Mouse (Mus musculus) neural tube, embryonic 10.5 days (tissue): ENCODE measurements around the gene Tmem131l.

Experiments
- DNase-seq: peaks from one replicate; pipeline ENCODE4 v3.0.0-alpha.2; 2017; ENCODE audit warnings: low spot score; ENCODE audit errors: extremely low spot score

Gene Tmem131l

GRCm38 (mm10) chr3:84015484-84016016 lies 24.4 kb downstream of the Tmem131l start:
- no peak for DNase-seq

- no peak for DNase-seq
These were observed 28.8 kb downstream of the Tmem131l start for GRCm38 (mm10) chr3:84010995-84011663.

DNA sequence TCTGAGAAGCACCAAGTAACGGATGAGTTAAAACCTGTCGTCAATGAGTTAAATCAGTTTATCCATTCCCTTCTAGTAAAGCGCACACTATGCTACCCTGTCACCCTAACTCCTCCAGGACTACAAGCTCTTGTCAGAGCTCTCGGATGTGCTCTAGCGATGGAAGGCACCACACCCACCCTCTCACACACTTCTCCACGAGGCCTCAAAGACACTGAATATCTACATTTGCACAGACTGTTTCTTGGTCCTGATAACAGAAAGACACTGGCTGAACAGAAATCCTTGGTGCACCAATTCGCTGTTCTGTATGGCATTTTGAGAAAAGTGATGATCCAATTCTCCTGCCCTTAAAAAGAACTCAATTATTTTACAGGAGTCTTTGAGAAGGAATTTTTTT lies 34.0 kb downstream of the Tmem131l start:
- DNase-seq = no peak

GRCm38 (mm10) chr3:84004330-84005090 lies 35.5 kb downstream of the Tmem131l start:
- DNase-seq = no peak

- DNase-seq = no peak
These were observed 37.4 kb downstream of the Tmem131l start for GRCm38 (mm10) chr3:84002433-84003090.

- no peak for DNase-seq
These were observed 42.4 kb downstream of the Tmem131l start for GRCm38 (mm10) chr3:83997563-83997962.

DNA sequence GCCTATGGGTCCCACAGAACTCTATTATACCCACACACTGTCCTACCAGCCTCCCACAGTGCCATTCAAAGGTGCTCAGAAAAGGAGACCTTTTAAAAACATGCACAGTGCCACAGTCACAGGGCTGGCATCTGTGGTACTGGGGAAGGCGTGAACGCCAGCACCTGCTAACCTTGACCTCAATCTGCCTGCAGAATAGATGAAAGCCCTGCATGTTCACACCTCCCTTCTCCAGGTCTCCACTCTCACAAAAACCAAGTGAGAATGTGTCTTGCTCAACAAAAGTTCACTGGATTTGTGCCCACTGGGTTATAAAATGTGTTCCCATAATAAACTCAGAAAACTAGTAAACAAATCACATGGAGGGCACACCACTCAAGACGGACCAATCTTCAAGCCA lies 42.9 kb downstream of the Tmem131l start:
- no peak for DNase-seq

DNA sequence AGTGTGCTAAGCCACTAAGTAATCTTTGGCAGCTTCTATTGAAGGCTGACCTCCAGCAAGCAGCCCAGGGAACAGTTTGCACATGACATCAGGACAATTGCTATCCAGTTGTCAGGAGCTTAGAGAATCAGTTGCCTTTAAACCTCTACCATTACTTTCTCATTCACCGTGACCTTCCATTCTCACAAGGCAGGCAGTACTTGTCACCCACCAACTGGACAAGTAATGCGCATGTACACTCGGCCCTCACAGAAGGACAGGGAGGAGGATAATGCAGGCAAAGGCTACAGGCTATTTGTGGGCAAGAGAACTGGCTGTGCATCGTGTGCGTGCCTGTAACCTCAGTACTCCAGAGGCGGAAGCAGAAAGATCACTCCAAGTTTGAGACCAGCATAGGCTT lies 43.9 kb downstream of the Tmem131l start:
- DNase-seq = no peak

DNA sequence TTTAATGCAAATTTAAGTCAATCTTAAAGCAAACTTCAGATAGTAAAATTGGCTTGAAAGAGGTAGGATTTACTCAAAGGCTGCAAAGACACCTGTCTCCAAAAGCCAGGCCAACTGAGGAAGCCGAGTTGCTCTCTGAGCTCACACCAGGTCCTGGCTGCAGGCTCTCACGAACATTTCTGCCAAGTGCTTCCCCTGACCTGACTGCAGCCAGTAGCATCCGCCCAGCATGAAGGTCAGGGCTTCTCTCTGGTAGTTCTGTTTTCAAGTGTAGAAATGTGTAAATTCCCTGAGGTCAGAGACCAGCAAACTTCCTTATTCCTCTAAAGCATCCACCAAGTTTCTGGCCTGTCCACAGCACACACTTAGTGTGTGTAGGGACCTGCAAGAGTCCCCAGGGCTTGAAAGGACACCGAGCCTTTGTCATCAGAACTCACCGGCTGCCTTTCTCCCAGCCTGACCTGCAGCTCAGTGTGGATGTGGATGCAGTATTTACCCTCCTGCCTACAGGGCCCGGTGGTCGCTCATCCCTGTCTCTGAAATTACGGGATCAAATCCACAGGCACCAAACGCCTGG lies 44.6 kb downstream of the Tmem131l start:
- DNase-seq = no peak

DNA sequence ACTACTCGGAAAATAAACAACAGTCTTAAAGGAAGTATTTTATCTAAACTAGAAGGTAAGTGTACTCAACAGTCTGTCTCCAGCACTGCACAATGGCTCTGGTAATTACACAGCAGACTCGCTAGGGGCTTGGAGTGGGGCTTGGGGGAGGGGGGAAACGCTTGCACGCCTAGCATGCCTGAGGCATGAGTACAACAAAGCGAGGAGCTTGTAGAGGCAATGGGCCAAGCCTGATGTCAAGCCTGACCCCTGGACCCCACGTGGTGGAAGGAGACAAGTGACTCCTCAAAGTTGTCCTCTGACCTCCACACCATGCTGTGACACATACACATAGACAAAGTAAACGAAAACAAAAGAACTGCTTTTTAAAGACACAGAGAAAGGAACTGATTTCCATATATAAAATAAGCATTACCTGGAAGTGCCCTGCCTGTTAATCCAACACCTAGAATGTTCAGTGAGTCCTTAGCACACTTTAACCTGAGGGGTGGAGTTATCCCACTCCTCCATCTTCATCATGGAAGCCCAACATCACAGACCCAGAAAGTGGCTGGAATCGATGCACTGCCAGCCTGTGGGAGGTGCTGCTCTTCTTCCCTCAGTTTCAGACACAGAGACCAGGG lies 45.6 kb downstream of the Tmem131l start:
- peak; percentile 50 for DNase-seq

DNA sequence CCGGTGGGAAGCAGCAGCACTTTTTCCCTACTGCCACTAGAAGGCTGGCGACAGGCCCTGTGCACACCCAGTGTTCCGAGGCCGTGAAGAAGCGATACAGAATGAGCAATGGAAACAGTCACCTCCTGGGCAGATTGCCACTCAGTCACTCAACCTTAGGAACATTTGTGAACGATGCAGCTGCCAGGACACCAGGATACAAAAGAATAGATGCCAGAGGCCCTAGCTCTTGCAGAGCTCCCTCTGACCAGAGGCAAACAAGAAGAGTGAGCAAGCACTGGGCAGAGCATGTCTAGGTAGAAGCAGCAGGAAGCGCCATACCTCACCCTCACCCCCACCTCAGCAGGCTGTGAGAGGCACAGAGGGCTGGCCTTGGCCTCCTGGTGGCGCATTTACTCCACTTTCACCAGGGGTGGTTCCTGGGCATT lies 46.9 kb downstream of the Tmem131l start:
- no peak for DNase-seq

- no peak for DNase-seq
These were observed 48.1 kb downstream of the Tmem131l start for GRCm38 (mm10) chr3:83991691-83992524.

DNA sequence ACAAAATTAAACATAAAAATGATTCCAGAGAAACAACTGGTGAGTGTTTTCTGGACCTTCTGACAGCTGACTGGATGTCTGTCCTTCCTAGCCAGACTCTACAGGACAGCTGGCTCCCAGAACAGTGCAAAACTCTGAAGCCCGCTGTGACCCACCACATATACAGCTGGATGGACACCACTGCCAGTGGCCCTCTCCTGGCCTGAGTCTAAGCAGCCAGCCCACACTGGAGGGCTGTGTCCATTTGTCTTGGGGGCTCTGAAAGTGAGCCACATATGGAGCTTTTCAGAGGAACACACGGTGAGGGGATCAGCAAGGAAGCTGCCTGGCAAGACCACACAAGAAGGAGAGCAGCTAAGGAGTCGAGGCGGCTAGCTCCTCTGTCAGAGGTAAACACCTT lies 51.8 kb downstream of the Tmem131l start:
- DNase-seq = no peak

DNA sequence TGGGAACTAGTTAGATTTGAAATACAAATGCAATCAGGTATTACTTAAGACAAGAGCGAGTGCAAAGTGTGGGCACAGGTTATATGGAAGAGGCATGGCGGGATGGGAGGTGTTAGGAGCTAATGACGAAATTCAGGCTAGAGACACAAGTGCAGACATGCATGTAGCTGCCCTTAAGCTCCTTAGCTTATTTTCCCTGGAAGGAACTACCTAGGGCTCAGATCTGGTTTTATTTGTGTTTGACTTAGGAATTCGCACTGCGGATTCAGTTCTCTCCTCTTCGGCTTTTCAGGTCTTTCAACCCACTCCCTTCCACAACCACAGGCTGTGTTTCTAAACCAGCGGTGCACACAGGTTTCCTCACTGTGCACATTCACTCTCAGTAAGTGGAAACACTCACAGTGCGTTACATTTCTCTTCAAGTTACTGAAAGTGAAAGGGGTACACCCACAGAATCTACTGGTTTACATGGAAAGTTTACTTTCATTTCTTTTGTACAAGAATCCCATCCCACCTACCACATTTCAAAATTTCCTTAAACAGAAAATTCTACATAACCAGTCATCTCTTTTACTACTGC lies 52.4 kb downstream of the Tmem131l start:
- DNase-seq = no peak

GRCm38 (mm10) chr3:83986740-83987139 lies 53.2 kb downstream of the Tmem131l start:
- DNase-seq = no peak

DNA sequence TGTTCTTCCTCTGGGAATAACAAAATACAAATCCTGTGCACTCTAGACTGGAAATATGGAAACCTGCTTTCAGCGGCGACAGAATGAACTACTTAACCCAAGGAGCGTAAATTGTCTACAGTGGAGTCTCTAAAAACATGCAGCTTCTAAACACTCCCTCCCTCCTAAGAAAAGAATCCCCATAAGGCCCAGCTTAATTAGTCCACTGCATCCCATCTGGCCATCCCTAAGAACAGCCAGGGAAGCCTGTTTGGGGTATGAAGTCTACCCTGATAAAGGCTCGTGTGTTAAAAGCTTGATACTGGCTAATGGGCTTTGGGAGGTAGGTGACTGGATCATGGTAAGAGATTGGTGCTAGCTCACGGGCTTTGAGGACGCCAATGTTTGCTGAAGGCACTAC lies 54.5 kb downstream of the Tmem131l start:
- no peak for DNase-seq

DNA sequence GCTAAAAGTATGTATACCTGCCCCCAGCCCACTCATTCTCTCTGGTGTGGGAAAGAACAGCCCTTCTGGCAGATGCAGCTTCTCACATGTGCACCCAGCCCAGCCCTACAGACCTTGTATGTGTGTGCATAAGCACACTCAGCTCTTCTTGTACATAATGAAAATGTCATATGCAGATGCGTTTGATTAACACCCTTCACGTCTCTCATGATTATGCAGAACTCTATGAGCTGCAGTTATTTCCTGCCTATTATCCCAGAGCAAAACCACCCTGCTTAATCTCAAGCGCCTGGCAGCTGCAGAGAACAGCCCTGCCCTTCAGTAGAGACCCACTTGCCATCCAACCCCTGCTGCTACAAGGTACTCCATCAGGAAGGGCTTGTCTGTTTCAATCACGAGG lies 55.6 kb downstream of the Tmem131l start:
- no peak for DNase-seq

DNA sequence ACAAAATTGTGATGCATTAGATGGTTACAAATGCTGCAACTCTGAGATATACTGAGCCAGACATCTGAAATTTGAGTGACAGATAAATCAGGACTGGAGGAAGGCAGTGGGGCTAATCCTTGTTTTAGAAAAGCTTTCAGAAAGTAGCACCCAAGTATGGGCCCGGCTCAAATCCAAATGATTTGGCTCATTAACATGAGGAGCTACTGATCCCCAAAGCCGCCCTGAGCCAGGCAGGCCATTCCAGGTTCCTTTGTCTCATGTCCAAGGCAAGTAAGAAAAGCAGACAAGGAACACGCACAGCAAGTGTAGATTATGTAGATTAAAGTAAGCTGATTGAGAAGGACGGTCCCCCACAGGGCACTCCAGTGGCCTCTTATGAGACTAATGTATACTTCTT lies 57.2 kb downstream of the Tmem131l start:
- no peak for DNase-seq

DNA sequence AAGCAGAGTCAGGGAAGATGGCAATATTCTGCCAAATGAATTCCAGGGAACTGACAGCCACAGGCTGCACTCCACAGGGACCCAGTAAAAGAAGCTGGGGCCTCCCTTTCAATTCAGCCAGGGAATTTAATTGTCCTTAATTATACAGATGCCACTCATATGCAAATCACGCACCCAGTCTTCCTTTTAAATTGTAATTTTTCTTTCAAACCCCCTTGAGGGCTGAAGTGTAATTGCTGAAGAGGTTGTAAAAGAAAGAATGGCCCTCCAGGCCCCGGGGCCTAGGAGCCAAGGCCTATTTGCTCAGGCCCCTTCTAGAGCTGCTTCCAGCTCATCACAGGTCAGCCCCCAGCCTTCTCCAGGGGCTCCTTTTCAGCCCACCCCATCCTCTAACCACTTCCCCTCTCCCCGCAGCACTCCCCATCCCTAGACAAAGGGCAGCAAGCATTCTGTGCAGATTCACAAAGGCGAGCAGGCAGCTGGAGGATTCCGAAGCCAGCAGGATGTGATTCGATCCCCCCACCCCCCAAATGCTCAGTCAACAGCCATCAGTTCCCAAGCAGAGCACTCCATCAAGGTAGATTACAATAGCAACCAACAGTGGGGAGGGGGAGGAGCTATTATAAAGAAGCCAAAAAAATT lies 59.6 kb downstream of the Tmem131l start:
- peak; percentile 65 for DNase-seq
